Mouse (Mus musculus) neural tube, embryonic 10.5 days (tissue): ENCODE results near the gene Tnfrsf18.

Source experiments
- DNase-seq: peaks from one replicate; pipeline ENCODE4 v3.0.0-alpha.2; 2017; ENCODE audit warnings: low spot score; ENCODE audit errors: extremely low spot score

Gene Tnfrsf18

DNA sequence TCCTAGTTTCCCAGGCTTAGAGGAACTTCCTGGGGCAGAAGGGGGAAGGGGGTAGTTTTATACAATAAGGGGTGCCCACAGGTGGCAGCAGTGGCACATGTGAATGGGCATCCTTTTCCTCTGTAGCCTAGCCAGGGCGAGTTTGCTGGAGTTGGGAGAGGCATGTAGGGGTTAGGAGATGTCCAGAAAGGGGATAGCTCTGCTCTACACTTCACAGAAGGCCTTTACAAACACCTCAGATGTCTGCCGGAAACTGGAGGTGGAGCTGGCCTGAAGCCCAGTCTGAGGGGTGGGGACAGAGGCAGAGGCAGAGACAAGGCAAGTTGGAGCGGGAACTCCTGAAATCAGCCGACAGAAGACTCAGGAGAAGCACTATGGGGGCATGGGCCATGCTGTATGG is at the start of gene Tnfrsf18:
Gene Tnfrsf18, plus strand, starts transcription at position 152 of the 400 bp plus-strand sequence.
- DNase-seq: no peak

DNA sequence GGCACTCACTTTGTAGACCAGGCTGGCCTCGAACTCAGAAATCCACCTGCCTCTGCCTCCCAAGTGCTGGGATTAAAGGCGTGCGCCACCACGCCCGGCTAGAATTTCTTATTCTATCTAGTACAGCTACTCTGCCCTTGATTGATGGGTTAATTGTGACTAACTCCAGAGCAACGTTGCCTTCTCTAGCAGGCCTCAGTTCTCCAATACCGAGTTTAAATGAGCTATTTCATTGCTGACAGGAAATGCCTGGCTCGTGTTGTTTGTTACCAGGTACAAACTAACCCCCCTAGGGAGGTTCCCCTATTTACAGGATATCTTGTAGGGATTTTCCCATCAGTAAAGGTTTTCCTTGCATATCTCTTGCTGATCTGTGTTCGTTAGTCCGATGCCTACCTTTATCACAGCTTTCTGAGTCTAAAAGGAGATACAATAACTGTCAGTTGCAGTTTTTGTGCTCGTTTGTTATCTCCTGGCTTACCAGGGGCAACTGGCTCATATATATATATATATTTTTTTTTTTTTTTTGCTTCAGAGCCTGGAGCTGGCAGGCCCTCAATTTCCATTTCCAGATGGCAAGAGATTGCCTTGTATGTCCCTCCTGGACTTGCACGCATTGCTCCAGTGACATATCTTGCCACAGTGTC is 44.4 kb upstream of the Tnfrsf18 start:
- no peak for DNase-seq

DNA sequence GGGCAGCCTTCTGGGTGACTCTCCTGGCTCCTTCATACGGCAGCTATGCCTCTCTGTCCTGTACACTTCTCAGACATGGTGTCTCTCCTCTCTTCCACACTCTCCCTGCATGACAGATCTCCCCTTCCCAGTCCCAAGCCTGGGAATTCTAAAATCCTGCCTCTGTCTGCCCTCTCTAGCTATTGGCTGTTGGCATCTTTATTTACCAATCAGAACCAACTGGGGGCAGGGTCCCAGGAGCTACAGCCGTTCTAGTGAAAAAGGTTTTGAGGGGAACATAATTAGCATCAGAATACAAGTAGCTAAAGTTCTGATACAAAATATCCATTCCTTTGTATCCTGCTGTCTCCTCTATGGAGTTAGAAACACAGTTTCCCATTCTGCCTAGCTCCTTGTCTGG is 42.2 kb upstream of the Tnfrsf18 start:
- no peak for DNase-seq

DNA sequence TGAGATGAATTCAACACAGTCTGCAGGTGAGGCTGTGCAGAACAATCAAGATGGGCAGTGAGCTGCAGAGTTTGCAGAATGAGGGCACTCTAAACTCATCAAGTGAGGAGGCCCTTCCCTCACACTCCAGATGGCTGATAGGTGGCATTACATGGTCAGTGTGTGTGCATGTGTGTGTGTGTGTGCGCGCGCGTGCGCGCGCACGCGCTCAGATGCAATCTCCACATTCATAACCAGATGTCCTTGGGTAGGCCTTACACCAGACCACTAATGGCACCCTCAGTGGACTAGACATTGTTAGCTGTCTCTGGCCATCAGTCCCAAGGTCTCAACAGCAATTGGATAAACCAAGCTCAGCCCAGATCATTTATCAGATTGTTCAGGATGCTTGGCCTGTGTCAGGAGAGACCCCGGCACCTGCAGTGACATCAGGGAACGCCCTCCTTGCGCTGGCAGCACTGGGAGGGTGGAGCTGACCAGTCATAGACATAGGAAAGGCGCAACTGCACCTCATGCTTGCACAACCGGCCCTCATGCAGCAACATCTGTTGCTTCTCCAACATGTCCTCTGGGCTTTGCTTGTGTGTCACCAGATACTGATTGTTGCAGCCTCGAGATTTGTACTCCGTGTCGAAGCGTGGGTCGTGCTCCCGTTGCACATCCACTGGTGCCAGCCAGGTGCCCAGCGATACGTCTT is 34.6 kb upstream of the Tnfrsf18 start:
- no peak for DNase-seq

DNA sequence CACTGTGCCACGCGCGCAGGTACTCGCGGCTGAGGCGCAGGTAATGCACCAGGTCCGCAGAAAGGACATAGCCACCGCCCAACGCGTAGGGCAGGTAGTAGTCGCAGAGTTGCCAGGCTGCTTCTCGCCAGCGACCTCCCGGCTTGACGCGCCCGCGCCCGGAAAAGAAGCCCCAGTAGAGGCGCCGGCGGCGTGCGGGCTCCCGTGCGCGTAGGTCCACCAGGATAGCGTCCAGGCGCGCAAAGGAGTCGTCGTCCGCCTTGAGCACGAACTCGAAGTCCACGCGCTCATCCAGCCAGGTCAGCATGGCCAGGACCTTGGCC is 34.1 kb upstream of the Tnfrsf18 start:
- DNase-seq: no peak

DNA sequence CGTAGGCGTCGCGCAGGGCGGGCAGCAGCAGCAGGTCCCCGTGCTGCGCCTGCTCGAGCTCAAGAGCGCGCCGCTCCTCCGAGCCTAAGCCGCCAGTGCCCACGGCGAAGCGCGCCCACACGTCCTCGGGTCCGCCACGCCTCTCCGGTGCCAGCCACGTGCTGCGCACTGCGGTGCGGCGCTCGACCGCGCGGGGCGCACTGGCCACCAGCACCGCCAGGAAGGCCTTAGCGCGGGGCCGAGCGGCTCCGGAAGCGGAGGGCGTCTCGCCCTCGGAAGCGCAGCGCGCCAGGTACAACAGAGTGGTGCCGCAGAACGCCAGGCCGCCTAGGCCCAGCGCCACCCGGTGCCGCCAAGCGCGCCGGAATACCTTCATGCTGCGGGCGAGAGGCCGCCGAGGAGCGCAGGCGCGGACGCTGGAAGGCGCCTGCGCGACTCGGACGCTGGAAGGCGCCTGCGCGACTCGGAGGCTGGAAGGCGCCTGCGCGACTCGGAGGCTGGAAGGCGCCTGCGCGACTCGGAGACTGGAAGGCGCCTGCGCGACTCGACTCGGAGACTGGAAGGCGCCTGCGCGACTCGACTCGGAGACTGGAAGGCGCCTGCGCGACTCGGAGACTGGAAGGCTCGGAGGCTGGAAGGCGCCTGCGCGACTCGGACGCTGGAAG is 33.6 kb upstream of the Tnfrsf18 start, which contains the start of the genes B3galt6 and Sdf4:
Gene B3galt6, minus strand, starts transcription at position 409 of the 665 bp plus-strand sequence.
Gene Sdf4, plus strand, starts transcription at position 632 of the 665 bp plus-strand sequence.
- DNase-seq: peak; percentile 85

DNA sequence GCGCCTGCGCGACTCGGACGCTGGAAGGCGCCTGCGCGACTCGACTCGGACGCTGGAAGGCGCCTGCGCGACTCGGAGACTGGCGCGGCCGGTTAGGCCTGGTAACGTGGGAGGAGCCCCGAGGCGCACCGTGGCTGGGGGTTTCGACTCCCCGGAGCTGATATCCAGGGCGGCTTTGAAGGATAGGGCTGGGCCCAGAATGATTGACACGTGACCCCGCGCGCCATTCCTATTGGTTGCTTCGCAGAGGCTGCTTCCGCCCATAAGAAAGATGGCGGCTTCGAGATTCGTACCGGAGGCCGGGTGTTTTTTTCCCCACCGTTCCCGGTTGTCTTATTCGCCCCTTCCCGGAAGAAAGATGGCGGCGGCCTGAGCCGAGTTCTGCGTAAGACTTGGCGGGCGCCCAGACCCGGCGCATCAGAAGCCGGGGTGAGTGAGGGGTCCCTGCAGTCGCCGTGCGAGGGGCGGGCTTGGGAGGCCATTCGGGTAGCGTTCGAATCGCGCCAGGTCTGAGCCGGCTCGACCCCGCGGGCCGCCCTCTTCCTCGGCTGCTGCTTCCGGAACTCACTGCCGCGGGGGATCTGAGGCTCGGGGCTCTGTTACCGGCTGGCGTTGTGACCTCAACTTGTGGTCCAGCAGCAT is 32.9 kb upstream of the Tnfrsf18 start:
- DNase-seq: peak; percentile 99

DNA sequence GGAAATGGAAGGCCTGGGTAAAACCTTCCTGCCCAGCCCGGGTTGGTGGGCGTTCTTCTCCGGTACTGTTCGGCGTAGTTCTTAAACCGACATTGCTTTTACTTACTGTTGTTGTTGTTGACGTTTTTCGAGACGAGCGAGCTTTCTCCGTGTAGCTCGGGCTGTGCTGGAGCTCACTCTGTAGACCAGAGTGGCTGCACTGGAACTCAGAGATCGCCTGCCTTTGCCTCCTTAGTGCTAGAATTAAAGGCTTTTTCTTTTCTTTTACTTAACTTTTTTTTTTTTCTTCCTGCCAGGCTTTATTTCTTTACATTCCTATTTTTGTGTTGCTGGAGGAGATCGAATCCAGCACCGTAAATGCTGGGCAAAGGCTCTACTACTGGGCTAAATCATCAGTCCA is 32.4 kb upstream of the Tnfrsf18 start:
- DNase-seq: no peak

DNA sequence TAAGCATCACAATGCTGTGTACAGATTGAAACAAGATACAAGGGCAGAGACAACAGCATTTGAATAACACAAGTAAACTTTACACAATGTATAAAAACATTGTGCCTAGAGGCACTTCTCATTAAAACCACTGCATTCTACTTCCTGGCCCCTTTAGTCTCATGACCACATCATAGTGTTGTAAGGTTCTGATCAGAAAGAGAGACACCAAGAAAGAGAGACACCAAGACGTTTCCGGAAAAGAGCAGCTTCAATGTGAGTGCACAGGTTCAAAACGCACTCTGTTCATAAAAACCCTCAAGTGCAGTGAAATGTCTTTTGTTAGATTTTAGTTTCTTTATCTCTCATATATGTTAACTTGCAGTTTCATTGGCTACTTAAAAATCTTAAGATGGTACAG is 21.9 kb upstream of the Tnfrsf18 start:
- DNase-seq: no peak

DNA sequence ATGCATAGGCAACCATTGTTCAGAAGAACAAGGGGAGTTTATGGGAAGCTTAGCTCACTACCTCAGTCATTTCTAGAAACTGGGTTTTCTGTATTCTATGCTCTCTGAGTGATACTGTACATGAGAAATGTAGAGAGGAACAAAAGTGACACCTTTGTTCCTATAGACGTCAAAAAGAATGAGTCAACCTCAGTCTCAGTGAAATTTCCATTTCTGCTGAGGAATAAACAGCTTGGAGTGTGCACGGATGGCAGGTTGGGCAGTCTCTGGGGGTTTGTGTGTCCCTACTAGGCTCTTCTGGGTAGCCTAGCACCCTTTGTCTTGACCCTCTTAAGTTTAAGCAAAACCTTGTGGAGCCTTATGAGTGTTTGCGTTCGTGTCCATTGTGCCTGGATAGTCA is 17.6 kb upstream of the Tnfrsf18 start:
- no peak for DNase-seq

DNA sequence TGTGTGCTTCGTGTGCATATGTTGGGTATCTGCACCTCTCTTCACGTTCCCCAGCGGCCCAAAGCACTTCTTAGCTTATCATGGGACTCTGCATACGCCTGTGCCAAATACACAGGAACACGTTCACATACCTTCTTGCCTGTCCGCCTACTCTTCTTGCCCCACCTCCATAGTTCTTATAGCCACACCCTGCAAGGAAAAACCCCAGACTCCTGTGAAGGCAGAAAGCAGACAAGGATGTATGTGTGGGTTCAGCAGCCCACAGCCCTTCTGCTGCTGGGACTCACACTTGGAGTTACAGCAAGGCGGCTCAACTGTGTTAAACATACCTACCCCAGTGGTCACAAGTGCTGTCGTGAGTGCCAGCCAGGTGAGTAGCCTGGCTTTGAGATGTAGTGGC is 12.3 kb upstream of the Tnfrsf18 start, which contains the start of gene Tnfrsf4:
Gene Tnfrsf4, plus strand, starts transcription at position 207 of the 400 bp plus-strand sequence.
- no peak for DNase-seq

DNA sequence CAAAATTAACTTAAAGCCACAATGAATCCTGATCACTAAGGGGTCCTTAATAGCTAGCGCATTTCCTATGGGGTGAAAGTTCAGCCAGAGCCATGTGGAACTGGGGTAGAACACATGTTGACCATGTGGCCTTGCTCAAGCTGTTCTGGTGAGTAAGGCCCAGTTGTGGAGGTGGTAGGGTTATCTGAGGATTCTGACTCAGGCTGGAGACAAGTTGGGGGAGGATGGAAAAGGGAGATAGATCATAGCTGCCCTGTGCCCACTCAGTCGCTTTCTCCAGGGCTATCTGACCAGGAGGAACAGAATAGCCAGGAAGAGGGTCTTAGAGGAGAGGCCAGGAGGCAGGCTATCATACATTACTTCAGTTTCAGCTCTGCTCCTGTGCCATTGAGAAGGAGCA is 11.5 kb upstream of the Tnfrsf18 start:
- no peak for DNase-seq

DNA sequence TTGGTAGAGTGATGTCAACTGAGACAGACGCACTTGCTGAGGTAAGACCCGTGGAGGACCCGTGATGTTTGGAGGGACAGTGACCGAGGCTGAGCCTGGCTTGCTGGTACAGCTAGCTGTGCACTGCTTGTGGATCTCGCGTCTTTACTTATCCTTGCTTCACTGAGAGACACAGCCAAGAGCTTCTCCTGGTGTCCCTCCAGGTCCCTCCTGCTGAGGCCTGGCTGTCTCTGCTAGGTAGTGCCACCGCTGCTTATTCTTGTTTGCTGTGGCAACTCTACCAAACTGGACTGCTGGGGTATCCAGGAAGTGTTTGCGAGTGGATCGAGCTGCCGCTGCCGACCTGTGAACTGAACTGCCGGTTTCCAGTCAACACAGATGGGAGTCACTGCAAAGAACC is 6.2 kb upstream of the Tnfrsf18 start:
- DNase-seq: no peak

DNA sequence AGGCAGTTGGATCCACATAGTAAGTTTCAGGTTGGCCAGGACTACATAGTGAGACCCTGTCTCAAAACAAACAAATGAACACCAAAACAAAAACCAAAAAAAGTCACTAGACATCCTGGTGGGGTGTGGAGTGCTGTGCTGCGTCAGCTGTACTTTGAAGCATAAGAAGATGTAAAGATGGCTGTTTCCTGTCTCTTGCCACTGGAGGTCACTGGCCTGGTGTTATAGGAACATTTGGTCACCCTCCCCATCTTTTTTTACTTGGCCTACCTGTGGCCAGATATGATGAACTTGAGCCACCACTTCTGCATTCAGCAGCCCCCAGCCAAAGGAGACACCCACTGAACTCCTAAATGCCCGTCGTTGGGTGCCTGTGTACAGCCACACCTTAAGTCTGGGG is 4.6 kb upstream of the Tnfrsf18 start:
- DNase-seq: no peak

DNA sequence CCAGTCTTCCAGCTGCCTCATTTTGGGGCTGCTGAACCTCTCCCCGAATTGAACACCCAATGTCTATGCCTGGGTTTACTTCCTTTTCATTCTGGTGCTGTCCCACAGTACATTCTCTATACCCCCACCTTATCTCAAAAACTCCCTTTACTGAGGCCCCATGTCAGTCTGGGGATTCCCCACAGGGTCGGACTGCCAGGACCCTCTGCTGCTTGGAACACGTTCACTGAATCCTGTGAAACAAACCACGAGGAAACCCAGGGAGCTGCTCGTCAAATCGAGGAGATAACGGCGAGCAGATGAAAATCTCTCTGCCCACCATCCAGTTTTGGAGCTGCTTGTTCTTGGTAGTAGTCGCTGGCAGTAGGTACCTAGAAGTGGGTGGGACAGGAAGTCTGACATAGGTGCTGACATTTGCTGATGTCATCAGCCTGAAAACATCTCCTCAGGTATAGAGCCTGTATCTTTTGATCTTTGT is 4.0 kb upstream of the Tnfrsf18 start:
- DNase-seq: no peak

DNA sequence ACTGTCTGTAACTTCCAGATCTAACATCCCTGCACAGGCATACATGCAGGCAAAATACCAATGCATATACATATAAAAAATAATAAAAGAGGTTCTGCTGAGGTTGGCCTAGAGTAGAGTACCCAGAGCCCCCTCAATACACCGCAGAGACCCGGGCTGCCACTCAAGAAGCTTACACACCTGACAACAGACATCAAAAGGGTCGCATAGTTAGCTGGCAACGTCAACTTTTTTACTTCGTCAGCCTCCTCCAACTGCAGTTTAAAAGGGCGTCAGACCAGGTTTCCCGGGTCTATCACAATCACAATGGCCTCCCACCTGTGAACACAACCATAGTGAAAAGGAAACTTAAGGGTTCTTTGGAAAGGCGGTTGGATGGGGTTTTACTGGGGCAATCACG is 2.4 kb upstream of the Tnfrsf18 start:
- DNase-seq: no peak

DNA sequence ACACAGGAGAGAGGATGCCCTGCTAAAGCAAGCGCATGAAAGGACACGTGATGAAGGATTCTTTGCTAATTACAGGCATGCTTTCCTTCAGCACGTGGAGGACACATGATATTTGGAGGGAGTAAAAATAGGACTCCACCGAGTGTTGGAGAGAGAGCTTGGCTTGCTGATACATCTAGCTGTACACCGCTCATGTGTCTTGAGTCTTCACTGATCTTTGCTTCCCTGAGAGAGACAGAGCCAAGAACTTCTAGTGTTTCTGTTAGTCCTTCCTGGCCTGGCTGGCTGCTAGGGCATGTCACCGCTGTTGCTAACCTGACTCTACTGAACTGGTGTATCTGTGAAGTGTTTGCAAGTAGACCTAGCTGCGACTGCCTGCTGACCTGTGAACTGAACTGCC is 1.8 kb upstream of the Tnfrsf18 start:
- DNase-seq: no peak

DNA sequence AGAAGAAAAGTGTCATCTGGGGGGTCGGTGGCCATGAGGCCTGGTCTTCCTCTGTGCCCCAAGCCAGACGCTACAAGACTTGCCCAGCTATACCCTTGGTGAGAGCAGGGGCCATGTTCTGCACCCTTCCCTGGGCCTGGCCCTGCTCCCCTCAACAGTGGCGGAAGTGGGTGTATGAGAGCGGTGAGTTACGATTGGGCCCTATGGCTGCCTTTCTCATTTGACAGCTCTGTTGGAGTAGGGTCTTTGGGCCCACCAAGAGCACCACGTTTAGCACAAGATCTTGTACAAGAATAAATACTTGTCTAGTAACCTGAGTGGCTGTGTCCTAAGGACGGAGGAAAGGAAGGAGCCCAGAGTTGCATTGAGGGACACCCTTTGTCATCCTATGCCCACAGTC is 2.6 kb downstream of the Tnfrsf18 start:
- DNase-seq: no peak

DNA sequence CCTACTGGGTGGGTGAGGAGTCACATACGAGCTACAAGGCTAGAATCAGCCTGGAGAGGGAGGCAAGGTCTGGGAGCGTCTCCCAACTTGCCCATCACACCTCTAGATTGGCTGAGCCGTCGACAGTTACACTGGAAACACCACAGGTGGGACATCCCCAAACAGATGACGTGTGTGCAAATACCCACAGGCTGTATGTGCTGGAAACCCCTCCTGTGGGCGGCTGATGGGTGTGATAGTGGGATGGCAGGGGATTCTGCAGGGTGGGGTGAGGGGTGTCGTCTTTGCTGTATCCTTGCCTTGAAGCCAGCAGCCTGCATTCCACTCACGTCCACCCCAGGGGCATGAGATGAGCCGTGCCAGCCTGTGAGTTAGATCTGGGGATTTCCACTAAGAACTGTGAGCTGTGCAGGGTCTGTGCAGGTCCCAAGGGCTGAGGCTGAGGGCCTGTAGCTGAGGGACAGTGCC is 4.7 kb downstream of the Tnfrsf18 start:
- no peak for DNase-seq

DNA sequence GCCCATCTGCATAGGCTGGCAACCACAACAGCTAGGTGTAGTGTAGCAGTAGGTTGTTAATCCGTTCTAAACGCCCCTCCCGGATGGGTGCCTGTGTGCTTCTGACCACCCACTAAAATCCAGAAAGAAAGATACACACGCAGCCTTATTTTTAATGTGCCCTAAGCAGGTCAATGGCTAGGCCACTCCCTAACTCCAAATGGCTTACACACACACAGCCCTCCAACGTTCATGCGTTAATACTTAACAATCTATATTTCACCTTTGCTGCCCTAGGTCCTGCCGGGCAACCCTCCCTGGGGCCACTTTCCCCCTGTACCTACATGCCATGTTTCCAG is 5.3 kb downstream of the Tnfrsf18 start:
- no peak for DNase-seq

DNA sequence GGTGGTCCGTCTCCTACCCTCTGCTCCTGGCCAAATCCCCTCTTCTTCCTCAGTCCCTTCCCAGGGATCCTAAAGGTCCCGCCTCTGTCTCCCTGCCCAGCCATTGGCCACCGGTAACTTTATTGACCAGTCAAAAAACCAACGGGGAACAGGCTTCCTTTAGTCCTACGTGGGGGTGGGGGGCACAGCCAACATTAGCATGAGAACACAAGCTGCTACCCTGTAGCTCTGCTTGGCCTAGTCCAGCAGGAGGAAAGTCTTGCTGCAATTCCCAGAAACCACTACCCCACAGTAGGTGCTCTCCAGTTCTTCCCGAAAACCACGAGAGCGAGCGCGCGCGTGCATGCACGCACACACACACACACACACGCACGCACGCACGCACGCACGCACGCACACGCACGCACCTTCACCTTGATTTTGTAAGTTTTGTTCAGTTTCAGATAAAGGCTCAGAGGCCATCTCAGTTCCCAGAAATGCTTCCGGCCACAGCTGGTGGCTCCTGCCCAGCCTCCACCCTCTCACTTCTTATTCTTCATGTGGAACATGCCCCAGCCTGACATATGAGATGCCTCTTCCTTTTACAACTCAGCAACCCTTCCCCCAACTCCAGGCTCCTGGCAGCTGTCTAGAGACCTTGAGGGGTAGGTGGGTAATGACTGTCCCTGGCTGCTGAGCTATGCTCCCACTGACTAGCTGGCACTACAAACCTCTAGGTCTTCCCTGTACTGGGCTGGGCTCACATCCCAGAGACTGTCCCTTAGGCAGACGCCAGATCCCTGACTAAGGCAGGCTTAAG is 5.8 kb downstream of the Tnfrsf18 start:
- DNase-seq: peak; percentile 77
